Mouse (Mus musculus): ENCODE results near the gene Camk1d.

GRCm38 (mm10) chr2:5642624-5643023 lies 71.7 kb downstream of the Camk1d start:
- no peak for TF ChIP-seq CTCF (IDR thresholded peaks at IDR 0.05; ENCODE audit: low read depth, low read length)
- no peak for TF ChIP-seq EP300 (IDR thresholded peaks at IDR 0.05; ENCODE audit: insufficient read depth, low read depth, low read length)
- no peak for TF ChIP-seq POLR2A (IDR thresholded peaks at IDR 0.05; ENCODE audit: insufficient read depth, low read length)

Measured in ES-Bruce4 (cell line).